Mouse (Mus musculus): ENCODE measurements around the gene Dagla. TPM values are rescaled to one million over a fixed set of nuclear protein-coding genes. Genes with fewer than 3 reads are reported as not detected.

Gene Dagla
- total RNA-seq, 2 experiments from 2014 or later, result 4.0 to 5.6 TPM

DNA sequence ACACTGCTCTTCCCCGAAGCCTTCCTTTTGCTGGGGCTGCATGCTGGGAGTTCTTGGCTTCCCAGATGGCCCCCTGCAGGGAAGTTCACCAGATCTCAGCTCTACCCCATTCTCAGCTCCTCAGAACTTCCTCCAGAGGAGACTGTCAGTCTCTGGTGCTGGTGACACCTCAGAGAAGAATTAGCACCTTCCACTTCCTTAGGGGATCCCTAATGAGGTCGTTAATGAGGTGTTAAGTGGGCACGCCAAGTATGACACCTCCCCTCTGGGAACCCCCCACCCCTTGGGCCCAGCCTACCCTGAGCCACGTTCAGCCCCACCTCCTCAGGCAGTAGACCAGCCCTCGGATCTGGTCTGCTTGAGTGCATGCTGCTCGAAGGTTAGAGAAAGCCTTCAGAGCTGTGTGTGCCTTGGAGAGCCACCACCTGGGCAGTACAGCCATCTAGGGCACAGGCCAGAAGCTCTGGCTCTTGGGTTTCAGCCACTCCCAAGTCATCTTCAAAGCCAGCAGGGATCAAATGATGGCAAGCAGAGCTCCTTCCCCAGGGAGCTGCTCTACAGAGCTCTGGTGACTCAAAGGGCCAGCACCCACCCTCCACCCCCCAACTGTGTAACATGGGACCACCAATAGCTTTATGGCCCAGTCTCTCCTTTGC, 25.9 kb downstream of the Dagla start:
- no peak for DNase-seq

DNA sequence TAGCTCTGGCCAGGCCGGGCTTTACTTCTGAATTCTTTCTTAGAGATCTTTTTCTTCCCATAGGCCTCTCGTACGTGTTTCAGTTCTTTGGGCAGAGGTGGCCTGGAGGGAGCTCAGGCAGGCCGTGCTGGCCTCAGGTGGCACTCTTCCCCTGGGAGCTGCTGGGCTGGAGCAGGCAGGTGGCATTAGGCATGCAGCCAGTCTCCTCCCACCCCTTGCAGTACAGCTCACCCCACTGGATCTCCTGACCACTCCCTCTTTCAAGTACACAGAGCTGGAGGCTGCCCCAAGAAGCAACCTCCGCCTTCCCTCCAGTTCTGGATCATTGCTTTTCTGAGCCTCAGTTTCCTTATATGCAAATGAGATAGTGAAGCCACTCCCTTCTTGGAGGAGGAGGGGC, 26.9 kb downstream of the Dagla start:
- peak in 1 of 2 experiments; percentile 66 for DNase-seq

- DNase-seq, result no peak
Observed at GRCm38 (mm10) chr19:10277331-10277730, 27.3 kb downstream of the Dagla start.

DNA sequence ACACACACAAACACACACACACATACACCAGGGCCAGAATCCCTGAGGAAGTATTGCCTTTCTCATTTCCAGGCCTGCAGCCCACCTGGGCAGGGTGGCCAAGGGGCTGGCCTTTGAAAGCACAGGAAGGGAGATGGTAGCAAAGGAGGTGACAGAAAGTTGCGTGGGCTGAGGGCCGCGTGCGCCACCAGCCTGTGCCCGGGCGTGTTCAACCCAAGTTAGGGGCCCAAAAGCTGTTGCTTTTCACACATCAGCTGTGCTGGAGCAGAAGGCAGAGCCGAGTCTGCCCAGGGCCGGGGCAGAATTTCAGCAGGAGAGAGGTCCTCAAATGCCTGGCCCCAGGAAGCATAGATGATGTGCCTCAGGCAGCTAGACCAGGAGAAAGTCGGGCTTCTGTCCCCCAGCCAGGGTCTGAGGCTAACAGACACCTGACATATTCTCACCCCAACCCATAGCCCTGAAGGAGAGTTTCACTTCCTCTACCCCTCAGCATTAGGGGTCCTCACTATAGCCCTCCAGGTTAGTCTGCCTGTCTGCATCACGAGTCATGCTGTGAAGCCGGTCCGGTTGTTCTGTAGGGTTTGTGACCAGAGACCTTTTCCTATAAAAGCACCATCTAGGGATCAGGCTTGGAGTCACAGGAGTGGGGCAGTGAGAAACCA, 28.1 kb downstream of the Dagla start:
- no peak for DNase-seq

DNA sequence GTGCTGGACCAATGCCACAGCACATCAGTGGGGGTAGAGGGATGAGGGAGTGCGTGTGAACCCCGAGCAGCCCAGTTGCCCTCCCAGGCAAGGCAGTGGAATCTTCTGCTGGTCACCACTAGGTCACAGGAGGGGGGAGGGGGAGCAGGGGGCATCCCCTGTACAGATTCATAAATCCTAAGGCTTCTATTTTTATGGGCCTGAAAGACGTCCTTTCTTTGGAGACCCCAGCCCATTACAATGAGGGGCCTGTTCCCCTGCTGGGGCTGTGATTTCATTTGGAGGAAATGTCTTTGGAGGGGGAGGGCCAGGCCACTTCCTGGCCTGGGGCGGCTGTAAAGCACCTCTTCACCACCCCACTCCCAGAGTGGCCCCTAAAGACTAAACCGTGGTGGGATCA, 30.6 kb downstream of the Dagla start:
- no peak for DNase-seq

GRCm38 (mm10) chr19:10272746-10273145, 31.9 kb downstream of the Dagla start:
- DNase-seq, result no peak

DNA sequence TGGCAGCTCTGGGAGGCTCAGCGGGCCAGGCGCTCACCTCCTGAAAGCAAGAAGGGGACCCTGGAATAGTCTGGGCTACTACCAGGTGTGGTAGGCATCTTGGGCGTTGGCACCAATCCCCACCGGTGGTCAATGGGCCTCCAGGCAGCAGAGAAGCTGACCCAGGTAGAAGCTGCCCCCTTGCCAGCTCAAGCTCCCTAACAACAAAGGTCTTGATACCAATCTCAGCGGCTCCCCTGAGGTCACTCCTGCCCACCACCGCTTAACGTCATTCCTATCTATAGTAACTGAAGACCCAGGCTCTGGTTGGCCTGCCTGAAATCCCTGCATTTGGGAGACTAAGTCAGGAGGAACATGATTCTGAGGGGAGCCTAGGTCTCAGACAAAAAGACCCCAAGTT, 33.1 kb downstream of the Dagla start:
- DNase-seq, result no peak

DNA sequence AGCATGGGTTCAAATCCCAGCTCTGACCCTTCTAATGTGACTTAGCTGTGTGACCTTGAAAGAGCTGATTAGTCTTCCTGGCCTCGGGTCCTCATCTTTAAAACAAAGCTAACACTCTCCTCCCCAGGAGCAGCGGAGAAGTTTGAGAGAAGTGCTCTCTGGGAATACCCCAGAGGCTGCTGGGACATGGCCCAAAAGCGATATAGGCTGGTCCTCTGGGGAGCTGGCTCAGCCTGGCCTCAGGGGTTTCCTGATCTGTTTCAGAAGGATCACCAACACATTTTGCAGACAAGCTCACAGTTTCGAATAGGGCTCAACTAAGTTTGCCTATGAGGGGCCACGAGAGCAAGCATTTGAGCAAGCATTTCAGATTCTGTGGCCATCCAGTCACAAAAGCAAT, 34.3 kb downstream of the Dagla start:
- DNase-seq, result no peak

GRCm38 (mm10) chr19:10268851-10269250, 35.8 kb downstream of the Dagla start:
- no peak for DNase-seq

GRCm38 (mm10) chr19:10267953-10268352, 36.7 kb downstream of the Dagla start:
- peak in 1 of 2 experiments; percentile 35 for DNase-seq

GRCm38 (mm10) chr19:10267057-10267456, 37.6 kb downstream of the Dagla start:
- DNase-seq, result peak; percentile 17 to 38

DNA sequence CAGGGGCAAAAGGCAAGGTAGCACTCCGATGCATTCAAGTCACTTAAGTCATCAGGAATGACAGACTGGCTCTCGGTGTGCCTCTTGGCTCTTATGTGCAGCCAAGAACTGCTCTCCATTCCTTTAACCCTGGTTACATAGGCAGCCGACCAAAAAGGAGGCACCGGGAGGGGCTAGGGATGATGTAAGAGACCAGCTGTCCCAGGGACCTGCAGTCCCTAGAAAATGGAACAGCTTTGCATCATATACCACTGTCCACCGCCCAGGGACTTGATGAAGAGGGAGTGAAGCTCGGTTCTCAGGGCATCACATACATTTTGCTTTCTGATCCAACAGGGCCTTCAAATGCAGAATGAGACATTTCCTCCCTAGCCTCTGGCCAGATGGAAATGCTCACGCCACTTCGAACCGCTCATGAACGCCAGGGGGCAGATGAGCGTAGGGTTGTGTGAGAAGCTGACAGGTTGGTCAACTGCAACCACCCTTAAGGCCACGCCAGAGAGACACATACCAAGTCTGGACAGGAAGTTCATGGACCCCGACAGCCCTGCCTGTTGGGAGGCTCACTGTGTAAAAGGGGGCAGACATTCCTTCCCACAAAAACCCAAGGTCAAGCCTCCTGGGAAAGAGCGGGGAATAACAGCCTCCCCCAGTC, 38.4 kb downstream of the Dagla start:
- DNase-seq, result peak; percentile 79 to 87

DNA sequence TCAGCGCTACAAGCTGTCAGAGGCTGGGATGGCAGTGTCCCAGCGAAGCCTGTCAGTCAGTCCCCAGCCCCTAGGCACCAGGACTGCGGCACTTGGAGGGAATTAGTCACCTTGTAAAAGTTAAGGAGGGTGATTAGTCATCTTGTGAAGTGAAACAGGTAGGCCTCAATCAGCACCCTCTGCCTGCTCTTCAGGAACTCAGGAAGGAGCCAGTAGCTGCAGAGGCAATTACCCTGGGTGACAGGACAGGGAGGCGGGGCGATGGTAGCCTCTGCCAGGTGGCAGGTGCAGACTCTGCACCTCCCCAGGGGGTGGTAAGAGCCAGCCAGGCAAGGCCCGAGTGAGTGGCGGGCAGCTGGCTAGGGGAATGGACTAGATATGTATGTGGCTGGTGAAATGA, 43.3 kb downstream of the Dagla start:
- DNase-seq, result no peak

GRCm38 (mm10) chr19:10258279-10259011, 46.2 kb downstream of the Dagla start:
- peak; percentile 82 to 87 for DNase-seq

DNA sequence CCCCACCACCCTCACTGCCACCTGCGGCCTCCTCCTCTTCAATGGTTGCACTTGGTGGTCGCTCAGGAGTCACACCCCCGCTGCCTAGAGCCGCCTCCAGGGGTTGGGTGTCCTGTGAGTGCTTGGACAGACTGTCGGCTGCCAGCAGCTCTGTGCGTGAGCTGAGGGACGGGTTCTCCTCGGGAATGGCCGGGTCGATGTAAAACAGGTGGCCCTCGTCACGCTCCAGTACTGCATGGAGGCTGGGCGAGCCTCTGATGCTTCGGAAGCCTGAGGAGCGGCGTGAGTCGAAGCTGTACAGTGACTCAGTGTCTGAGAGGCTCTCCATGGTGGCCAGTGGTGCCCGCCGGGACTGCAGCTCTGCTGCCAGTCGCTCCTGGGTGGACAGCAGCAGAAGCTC, 56.5 kb downstream of the Dagla start:
- DNase-seq, result no peak

DNA sequence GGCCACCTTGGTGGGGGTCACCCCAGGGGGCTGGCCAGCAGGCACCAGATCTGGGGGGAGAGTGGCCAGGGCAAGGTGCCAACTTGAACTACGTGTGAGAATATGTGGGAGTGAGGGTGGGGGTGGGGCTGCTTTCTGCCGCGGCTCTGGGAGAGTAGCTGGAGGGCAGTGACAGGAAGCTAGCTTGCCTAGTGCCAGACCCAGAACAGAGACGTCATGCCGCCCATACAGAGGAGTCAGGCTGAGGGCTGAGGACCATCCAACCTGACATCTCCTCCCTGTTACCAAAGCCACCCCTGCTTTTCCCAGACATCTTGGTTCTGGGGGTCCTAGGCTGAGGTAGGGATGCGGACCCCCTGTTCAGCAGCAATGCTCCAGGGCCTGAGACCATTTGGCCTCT, 57.5 kb downstream of the Dagla start:
- DNase-seq, result no peak

DNA sequence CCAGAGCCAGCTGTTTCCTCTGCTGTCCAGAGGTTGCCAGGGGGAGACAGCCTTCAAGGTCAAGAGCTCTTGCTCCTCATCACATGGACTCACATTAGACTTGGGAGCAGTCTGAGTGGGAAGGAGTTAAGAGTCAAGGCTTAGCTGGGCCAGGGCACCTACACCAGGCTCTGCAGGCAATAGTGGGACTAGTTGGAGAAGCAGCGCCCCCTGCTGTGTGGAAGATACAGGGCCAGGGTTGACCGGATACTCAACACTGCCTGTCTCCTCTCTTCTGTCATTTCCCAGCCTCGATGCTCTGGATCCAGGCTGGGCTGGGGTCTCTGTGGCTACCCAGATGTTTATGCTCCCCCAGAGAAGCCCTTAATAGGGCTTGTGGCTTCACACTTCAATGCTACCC, 60.5 kb downstream of the Dagla start:
- peak; percentile 62 to 72 for DNase-seq

DNA sequence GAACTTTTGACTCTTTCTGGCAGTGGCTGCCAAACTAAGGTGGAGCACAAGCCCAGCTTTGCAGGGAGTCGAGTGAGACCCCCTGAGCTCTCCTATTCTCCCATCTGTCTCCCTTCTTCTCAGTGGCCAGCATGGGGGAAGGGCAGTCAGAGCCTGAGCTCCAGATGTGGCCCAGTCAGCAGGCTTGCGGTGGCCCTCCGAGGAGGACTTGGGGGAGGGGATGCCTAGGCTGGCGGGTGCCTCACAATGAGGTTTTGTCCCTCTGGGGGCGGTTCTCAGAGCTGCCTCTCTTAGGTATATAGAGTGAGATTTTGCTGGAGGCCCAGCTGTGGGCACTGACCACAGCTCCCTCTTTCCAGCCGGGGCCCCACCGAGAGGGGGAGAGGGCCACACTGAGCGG, 61.8 kb downstream of the Dagla start:
- DNase-seq, result no peak

GRCm38 (mm10) chr19:10240654-10241305, 63.9 kb downstream of the Dagla start, which contains the start of gene Myrf:
TSS of gene Myrf (minus strand) at chr19:10240748.
- peak; percentile 90 to 91 for DNase-seq

- DNase-seq, result no peak
Observed at GRCm38 (mm10) chr19:10239975-10240653, 64.6 kb downstream of the Dagla start.

DNA sequence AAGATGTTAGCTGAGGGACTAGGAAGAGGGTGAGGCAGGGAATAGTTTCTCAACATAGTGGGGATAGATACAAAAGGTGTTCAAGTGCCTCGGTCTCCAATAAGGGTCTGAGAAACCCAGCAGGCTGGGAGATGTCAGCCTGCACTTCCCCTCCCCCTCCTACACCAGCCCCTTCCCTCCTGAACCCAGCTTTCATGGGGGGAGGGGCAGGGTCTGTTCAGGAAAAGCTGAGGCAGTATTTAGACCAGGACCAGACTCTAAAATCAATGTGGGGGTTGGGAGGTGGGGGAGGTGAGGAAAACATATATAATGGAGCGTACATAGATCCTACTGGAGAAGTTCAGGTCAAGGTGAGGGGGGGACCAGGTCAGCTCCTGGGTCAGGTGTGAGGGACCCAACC, 65.3 kb downstream of the Dagla start:
- DNase-seq, result no peak

- DNase-seq, result no peak
Observed at GRCm38 (mm10) chr19:10238477-10238876, 66.2 kb downstream of the Dagla start.

All from adrenal gland, postnatal 36 days (tissue).